Mouse (Mus musculus) spleen, adult 2 months (tissue): ENCODE results near the gene Piwil4.

Source experiments
- CTCF ChIP-seq: fragments of 200-500 bp; IDR thresholded peaks from 2 replicates; pipeline ENCODE4 v1.5.1; 2011; ENCODE audit warnings: mild to moderate bottlenecking, inconsistent platforms; ENCODE audit not compliant: insufficient read depth, insufficient read length, insufficient replicate concordance; ENCODE audit errors: extremely low read depth
- POLR2A ChIP-seq: fragments of 200-500 bp; IDR thresholded peaks from 2 replicates; pipeline ENCODE4 v1.6.1; 2011; ENCODE audit warnings: low read depth, low read length, inconsistent platforms

- TF ChIP-seq CTCF = no peak
- TF ChIP-seq POLR2A = no peak
Measured at GRCm38 (mm10) chr9:14705321-14706162, 35.0 kb downstream of the Piwil4 start.
